Mouse (Mus musculus): Measurements from ENCODE around the gene Defb20. TPM values are rescaled to one million over a fixed set of nuclear protein-coding genes. Genes with fewer than 3 reads are reported as not detected.

Defb20 gene
- total RNA-seq, 4 experiments from 2014 or later = not detected

DNA sequence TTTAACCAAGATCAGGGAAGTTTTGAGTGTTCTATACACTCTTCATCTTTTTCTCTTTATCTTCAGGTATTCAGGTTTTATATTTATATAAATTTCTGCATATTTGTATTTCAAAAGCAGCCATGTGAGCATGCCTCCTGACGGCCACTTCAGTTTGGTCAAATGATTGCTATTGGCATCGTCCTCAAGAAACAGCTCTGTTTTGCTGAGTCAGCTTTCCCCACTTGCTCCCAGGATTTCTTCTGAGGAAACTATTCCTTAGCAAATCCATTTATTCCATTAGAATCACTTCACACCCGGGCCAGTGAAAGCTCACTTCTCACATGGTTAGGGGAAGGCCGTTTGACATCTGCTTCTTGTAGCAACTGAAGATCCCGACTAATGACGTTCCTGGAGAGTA is 21.2 kb downstream of the Defb20 start:
- no peak for DNase-seq (ENCODE audit: low spot score in 2 of 2)

DNA sequence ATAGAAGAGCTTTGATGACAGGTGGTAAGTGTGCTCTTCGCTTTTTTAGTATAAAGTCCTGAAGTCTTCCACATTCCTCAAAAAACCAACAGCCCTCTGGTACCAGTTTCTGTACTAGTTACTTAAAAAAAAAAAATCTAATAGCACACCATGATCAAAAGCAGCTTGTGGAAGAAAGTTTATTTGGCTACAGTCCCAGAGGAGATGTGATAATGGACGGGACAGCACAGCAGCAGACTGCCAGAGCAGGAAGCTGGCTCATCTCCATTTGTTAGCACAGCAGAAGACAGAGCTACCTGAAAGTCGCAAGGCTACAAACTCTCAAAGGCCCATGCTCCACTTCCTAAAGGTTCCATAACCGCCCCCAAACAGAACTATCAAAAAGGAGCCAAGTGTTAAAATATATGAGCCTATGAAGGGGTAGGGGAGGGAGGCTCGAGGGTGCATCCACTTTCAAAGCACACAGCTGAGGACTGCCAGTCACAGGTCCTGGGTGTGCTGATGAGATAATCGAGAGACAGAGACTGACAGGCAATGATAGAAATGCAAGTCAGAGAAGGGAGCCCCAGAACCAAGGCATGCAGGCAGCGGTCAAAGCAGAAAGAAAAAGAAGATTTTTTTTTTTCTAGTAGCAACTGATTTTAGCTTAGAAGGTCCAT is 23.5 kb downstream of the Defb20 start:
- DNase-seq (ENCODE audit: low spot score in 2 of 2) = no peak

DNA sequence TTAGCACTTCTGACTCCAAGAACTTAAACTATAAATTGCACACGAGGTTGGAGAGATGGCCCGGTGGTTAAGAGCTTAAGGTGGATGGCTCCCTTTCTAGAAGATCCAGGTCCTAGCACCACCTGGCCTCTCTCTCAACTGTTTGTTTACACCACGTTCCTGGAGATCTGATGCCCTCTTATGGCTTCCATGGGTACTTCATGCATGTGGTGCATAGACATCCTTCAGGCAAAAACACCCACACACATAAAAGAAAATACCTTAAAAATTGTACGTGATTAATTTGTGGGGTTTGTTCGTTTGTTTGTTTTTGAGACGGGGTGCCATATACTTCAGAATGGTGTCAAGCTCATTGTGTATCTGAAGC is 24.0 kb downstream of the Defb20 start:
- no peak for DNase-seq (ENCODE audit: low spot score in 2 of 2)

DNA sequence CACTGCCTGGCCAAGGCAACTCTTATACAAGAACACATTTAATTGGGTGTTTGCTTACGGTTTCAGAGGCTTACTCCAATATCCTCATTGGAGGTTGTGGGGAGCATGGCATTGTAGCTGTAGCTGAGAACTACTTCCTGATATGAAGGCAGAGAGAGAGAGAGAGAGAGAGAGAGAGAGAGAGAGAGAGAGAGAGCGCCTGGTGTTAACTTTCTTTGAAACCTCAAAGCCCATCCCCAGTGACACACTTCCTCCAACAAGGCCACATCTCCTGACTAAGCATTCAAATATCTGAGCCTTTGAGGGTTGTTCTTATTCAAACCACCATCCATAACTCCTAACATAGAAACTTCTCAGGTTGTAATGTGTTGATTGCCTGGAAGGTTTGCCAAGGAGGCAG is 27.1 kb downstream of the Defb20 start:
- DNase-seq (ENCODE audit: low spot score in 2 of 2) = no peak

DNA sequence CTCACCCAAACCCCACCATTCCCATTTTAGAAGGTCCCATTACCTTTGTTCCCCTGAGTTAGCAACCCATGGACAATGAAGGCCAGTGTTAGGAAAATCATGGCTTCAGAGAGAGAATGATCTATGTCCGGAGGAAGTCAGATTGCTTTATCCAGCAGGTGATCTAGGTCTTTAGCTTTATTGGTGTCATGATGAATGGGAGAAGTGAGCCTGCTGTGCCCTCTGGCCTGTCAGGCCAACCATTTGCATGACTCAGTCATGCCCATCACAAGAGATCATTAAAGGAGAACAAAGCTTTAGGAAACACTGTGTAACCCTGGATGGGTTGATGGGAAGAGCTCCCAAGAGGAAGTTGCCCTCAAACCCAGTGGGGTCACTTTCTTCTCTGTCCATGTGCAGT is 34.7 kb downstream of the Defb20 start, which contains the start of gene Defb26:
Gene Defb26, minus strand, starts transcription at position 101 of the 400 bp plus-strand sequence.
- DNase-seq (ENCODE audit: low spot score in 2 of 2) = no peak

DNA sequence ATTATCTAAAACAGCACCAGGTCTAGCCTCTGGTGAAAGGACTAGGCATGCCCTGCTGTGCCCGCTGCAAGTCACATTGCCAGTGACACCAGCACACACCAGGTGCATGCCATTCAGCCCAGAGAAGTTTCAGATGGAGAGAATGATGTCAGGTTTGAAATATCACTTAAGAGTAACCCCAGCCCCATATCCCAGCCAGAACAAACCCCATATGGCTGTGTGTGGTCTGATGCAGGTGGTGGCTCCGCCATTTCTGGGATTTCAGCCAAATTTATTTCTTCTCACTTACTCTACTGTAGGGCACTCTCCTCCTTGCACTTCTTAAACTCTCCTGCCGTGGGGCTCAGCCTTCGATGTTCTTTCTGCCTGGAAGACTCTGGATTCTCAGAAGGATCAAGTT is 39.2 kb downstream of the Defb20 start:
- no peak for DNase-seq (ENCODE audit: low spot score in 2 of 2)

DNA sequence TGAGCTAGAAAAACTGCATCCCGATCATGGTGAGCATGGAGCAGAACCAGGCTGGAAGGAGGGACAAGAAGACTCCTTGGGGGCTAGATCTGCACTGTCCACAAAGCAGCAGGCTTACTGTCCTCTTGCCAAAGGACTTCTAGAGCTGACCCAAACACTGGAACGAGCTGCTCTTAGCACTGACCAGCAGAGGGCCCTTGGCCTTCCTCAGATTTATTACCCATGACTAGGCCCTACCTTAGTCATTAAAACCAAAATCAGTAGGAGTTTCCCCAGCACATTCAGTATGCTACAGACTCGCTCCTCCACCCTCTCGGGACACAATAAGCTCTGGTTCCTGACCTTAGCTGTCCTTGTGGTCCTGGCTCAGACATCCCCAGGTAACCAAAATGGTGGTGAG is 41.1 kb downstream of the Defb20 start, which contains the start of gene Defb28:
Gene Defb28, plus strand, starts transcription at position 275 of the 400 bp plus-strand sequence.
- DNase-seq (ENCODE audit: low spot score in 2 of 2) = no peak

Other genes with a start within 250 kb of the Defb20 start
- 10 to 100 TPM; 52.5 to 56.3 (median 55.9) TPM for gene Tbc1d20, start 183.2 kb upstream of the Defb20 start, total RNA-seq (2022)
- 100 to 1,000 TPM; 105 to 110 (median 105) TPM for gene Rbck1, start 144.4 kb upstream of the Defb20 start, total RNA-seq (2022)
- 1 to 10 TPM in 3 of 4 experiments, under 1 TPM in 1; 0.84 to 2.1 (median 1.5) TPM for gene Trib3, start 133.0 kb upstream of the Defb20 start, total RNA-seq (2022)
- 100 to 1,000 TPM; 112 to 125 (median 120) TPM for gene Nrsn2, start 100.4 kb upstream of the Defb20 start, total RNA-seq (2022)
- 10 to 100 TPM; 12.9 to 15.4 (median 14.3) TPM for gene Sox12, start 79.0 kb upstream of the Defb20 start, total RNA-seq (2022)
- gene Zcchc3, start 62.0 kb upstream of the Defb20 start, total RNA-seq (2022) = 10 to 100 TPM in 3 of 4 experiments, 1 to 10 TPM in 1; 9.6 to 11.2 (median 10.9) TPM
- 1 to 10 TPM; 2.0 to 3.7 (median 2.7) TPM for gene 6820408C15Rik, start 61.5 kb upstream of the Defb20 start, total RNA-seq (2022)
- not detected for gene Defb23, start 12.4 kb upstream of the Defb20 start, total RNA-seq (2022)
- not detected for gene Defb22, start 13.1 kb downstream of the Defb20 start, total RNA-seq (2022)
- not detected for gene Defb26, start 34.6 kb downstream of the Defb20 start, total RNA-seq (2022)
- gene Defb28, start 41.2 kb downstream of the Defb20 start, total RNA-seq (2022) = not detected
- not detected for gene Defb29, start 63.0 kb downstream of the Defb20 start, total RNA-seq (2022)
- not detected for gene Gm17416, start 92.3 kb downstream of the Defb20 start, total RNA-seq (2022)
- not detected for gene Defb21, start 95.7 kb downstream of the Defb20 start, total RNA-seq (2022)
- not detected for gene Defb19, start 103.2 kb downstream of the Defb20 start, total RNA-seq (2022)
- gene Defb45, start 122.3 kb downstream of the Defb20 start, total RNA-seq (2022) = not detected
- not detected for gene Defb36, start 127.3 kb downstream of the Defb20 start, total RNA-seq (2022)
- gene Defb25, start 146.0 kb downstream of the Defb20 start, total RNA-seq (2022) = not detected
- 1 to 10 TPM in 2 of 4 experiments, under 1 TPM in 2; 0.87 to 1.6 (median 1.1) TPM for gene Rem1, start 149.9 kb downstream of the Defb20 start, total RNA-seq (2022)
- gene H13, start 192.4 kb downstream of the Defb20 start, total RNA-seq (2022) = 10 to 100 TPM; 59.6 to 78.5 (median 71.8) TPM
- 10 to 100 TPM; 15.5 to 18.6 (median 18.2) TPM for gene Mcts2, start 210.0 kb downstream of the Defb20 start, total RNA-seq (2022)